Mouse (Mus musculus): Measurements from ENCODE around the gene Meis1.

DNA sequence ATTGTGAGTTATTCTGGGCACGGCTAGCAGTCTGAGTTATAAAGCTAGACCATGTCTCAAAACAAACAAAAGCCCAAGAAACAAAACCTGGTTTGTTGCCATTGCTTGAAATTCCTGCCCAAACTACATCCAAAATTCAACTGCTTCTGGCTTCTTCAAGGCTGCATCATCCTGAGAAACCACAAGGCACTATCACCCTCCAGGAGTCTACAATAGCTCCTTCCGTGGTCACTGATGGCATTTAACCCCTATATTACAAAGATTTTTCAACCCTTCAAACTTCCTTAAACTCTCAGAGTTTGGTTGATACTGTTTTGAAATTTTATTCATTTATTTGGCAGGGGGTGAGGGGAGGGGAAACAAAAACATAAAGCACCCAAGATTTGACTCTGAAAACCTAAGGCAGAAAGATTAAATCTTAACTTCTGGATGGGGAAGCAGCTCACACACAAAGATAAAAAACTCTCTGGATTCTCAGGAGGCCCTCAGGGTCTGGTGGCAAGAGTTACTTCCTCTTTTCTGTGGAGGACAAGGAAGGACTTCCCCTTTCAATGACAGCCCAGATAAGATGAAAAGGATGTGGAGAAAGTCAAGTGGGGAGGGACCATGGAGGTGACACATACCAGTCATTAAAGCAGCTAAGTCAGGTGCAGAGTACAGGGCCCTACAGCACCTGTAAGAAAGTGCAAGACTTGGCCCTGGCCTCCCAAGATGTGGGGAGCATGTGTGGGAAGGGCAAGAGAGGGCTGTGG, 94.0 kb downstream of the Meis1 start:
- TF ChIP-seq CTCF (IDR thresholded peaks at IDR 0.05; ENCODE audit: low read depth, low read length) (no peak), POLR2AphosphoS5 (IDR thresholded peaks at IDR 0.05; ENCODE audit: insufficient replicate concordance, low read depth, low read length) (no peak), TAL1 (conservative IDR thresholded peaks at IDR 0.05; ENCODE audit: low read depth, low read length) (peak; percentile 46; the same call in 1 of the 2 replicates), GATA1 (IDR thresholded peaks at IDR 0.05; ENCODE audit: borderline replicate concordance, low read length) (no peak), GATA2 (IDR thresholded peaks at IDR 0.05; ENCODE audit: borderline replicate concordance, low read depth, low read length) (no peak)
